Mouse (Mus musculus) midbrain, embryonic 13.5 days (tissue): ENCODE measurements at regions not wholly inside any gene's neighbourhood (a gene's known extent, or its start where the extent isn't known, plus 50 kb on each side); places are given as distances from the start of the nearest gene placed in this dataset.

Experiments used
- ATAC-seq: fragments of 200-750 bp; cut with Nextera tagmentation; 2 replicates; pipeline ENCODE4 v1.8.0; 2017; ENCODE audit warnings: mild to moderate bottlenecking, moderate TSS enrichment, moderate library complexity
- H3K27ac ChIP-seq: fragments of 300-500 bp; sonication (generic); 2 replicates; pipeline ENCODE4 v1.5.1; 2015; ENCODE audit warnings: inconsistent platforms, mild to moderate bottlenecking, moderate library complexity
- H3K27me3 ChIP-seq: fragments of 300-500 bp; sonication (generic); 2 replicates; pipeline ENCODE4 v1.6.1; 2015; ENCODE audit warnings: mild to moderate bottlenecking, inconsistent platforms
- H3K36me3 ChIP-seq: fragments of 300-500 bp; sonication (generic); 2 replicates; pipeline ENCODE4 v1.6.1; 2015; ENCODE audit warnings: mild to moderate bottlenecking, inconsistent platforms
- H3K4me1 ChIP-seq: fragments of 300-500 bp; sonication (generic); replicated peaks from 2 replicates; pipeline ENCODE4 v1.6.1; 2015; ENCODE audit warnings: inconsistent platforms
- H3K4me2 ChIP-seq: fragments of 300-500 bp; sonication (generic); replicated peaks from 2 replicates; pipeline ENCODE4 v1.6.1; 2015; ENCODE audit warnings: moderate library complexity, mild to moderate bottlenecking, inconsistent platforms
- H3K4me3 ChIP-seq: fragments of 300-500 bp; sonication (generic); replicated peaks from 2 replicates; pipeline ENCODE4 v1.5.1; 2015; ENCODE audit warnings: mild to moderate bottlenecking, inconsistent platforms
- H3K9ac ChIP-seq: fragments of 300-500 bp; sonication (generic); replicated peaks from 2 replicates; pipeline ENCODE4 v1.6.1; 2015; ENCODE audit warnings: mild to moderate bottlenecking, inconsistent platforms
- H3K9me3 ChIP-seq: fragments of 300-500 bp; sonication (generic); 2 replicates; pipeline ENCODE4 v1.6.1; 2016; ENCODE audit warnings: mild to moderate bottlenecking, inconsistent platforms
- WGBS: fragments of 180-500 bp; shearing (Covaris S2); methylation state at CpG from one replicate; pipeline ENCODE4 v1.1.7; 2015; 5-methylcytosine and 5-hydroxymethylcytosine counted together

DNA sequence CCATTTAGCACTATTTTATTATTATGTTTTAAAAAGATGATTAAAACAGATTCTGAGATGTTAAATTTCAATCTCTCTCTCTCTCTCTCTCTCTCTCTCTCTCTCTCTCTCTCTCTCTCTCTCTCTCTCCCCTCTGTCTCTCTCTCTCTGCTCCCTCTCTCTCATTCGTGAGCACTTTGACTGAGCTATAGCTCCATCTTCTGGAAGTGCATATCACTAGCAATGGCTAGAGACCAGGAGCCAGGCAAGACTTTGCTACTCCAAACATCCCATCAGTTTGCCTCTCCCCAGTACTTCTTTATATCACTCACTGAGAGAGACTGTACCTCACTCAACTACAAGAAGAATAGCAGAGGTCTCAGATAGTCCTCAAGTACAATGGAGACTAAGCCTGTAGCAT lies 865.0 kb upstream of the Tenm3 start:
- Histone ChIP-seq H3K9ac (no peak overlapping the region), H3K27ac (no peak overlapping the region), H3K4me3 (no peak overlapping the region), H3K4me2 (no peak overlapping the region), H3K27me3 (no peaks in the 10 kb centered on the region), H3K36me3 (no peaks in the 10 kb centered on the region), H3K4me1 (no peaks in the 10 kb centered on the region), H3K9me3 (no peaks in the 10 kb centered on the region)
- 5% methylated on average over 1 of the region's 1 CpGs for WGBS
- ATAC-seq = no peak

DNA sequence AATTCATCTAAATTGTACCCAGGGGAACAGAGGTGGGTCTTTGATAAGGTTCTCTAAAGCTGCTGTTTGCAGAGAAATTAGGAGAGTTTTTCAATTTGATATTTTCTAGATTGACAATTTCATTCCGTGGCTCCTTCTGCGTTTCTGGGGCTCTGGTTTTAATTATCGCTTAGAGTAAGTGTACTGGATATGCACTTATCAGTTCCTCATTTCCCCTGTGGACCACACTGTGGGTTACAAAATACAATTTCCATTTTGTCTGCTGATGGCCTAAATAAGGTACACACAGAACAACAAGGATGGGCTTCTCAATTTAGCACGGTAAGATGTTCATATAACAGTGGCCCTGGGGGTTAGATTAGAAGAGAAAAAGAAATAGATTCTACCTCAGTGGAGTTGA lies 855.3 kb upstream of the Tenm3 start:
- WGBS = 69% methylated on average over 4 of the region's 4 CpGs
- no peak for ATAC-seq

DNA sequence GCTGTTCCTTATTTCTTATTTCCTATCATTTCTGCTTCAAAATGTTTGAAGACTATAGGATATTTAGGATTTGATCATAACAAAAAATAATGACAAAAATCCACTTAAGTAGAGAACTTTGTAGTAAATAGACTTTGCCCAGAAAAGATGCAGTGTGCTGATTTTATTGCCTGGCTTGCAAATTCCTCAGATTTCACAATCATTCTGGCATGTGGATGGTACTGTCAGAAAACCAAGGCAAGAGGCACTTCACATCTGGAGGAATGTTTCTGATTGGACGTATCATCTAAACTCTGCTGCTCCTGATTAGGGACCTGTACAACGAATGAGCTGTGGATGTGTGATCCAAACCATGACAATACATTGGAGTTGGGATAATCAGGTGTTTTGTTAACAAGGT lies 853.0 kb upstream of the Tenm3 start:
- Histone ChIP-seq H3K4me1 (no peaks in the 10 kb centered on the region), H3K4me3 (no peak overlapping the region), H3K27me3 (no peaks in the 10 kb centered on the region), H3K9ac (no peak overlapping the region), H3K4me2 (no peak overlapping the region), H3K36me3 (no peaks in the 10 kb centered on the region), H3K27ac (no peak overlapping the region), H3K9me3 (no peaks in the 10 kb centered on the region)
- ATAC-seq = no peak
- WGBS = 76% methylated on average over 2 of the region's 2 CpGs

More for the DNA sequence above, 855.3 kb upstream of the Tenm3 start:
- H3K4me2 ChIP-seq = no peak overlapping the region
- no peak overlapping the region for H3K4me3 ChIP-seq
- no peaks in the 10 kb centered on the region for H3K36me3 ChIP-seq
- H3K9ac ChIP-seq = no peak overlapping the region
- no peaks in the 10 kb centered on the region for H3K4me1 ChIP-seq
- no peaks in the 10 kb centered on the region for H3K9me3 ChIP-seq
- no peaks in the 10 kb centered on the region for H3K27me3 ChIP-seq
- no peak overlapping the region for H3K27ac ChIP-seq
